Mouse (Mus musculus) liver, adult 2 months (tissue): Measurements from ENCODE around the gene Gm4924.

Experiments used
- CTCF ChIP-seq: fragments of 200-500 bp; IDR thresholded peaks from 2 replicates; pipeline ENCODE4 v1.5.1; 2011; ENCODE audit warnings: low read depth, low read length, control low read depth
- POLR2A ChIP-seq: fragments of 200-500 bp; IDR thresholded peaks from 2 replicates; pipeline ENCODE4 v1.6.1; 2011; ENCODE audit warnings: low read length, control low read depth; ENCODE audit not compliant: insufficient read depth; ENCODE audit errors: extremely low read depth

GRCm38 (mm10) chr10:82361911-82362310 is 7.9 kb downstream of the Gm4924 start:
- TF ChIP-seq POLR2A: no peak
- TF ChIP-seq CTCF: no peak
